Mouse (Mus musculus): ENCODE data around the gene Gm17535. TPM values are rescaled to one million over a fixed set of nuclear protein-coding genes. Genes with fewer than 3 reads are reported as not detected.

Gm17535 gene
- polyA plus RNA-seq, 1 experiment from 2014 or later = not detected

Small RNAs within 50 kb of the gene (microRNA-seq; reads per million reads assigned to microRNA genes)
- not detected for gene Mir101c

Other genes starting within 250 kb of the Gm17535 start
- gene Gm10722, start 33.7 kb upstream of the Gm17535 start, polyA plus RNA-seq (2015; fragmentation: Nextera tagmentation; extraction: Ambion mirVana) = not detected in 2 replicates
- gene Gm11168, start 31.3 kb upstream of the Gm17535 start, polyA plus RNA-seq (2015; fragmentation: Nextera tagmentation; extraction: Ambion mirVana) = not detected in 2 replicates
- not detected in 2 replicates for gene Gm10721, start 21.5 kb upstream of the Gm17535 start, polyA plus RNA-seq (2015; fragmentation: Nextera tagmentation; extraction: Ambion mirVana)
- gene Gm10720, start 18.9 kb upstream of the Gm17535 start, polyA plus RNA-seq (2015; fragmentation: Nextera tagmentation; extraction: Ambion mirVana) = not detected in 2 replicates
- 0.30 TPM in 1 of 2 replicates, not detected in the other for gene Gm10719, start 17.2 kb upstream of the Gm17535 start, polyA plus RNA-seq (2015; fragmentation: Nextera tagmentation; extraction: Ambion mirVana)
- 0.33 TPM in 1 of 2 replicates, not detected in the other for gene Gm10718, start 11.1 kb upstream of the Gm17535 start, polyA plus RNA-seq (2015; fragmentation: Nextera tagmentation; extraction: Ambion mirVana)
- gene Gm10717, start 9.2 kb upstream of the Gm17535 start, polyA plus RNA-seq (2015; fragmentation: Nextera tagmentation; extraction: Ambion mirVana) = not detected in 2 replicates
- not detected in 2 replicates for gene Gm10715, start 2.3 kb downstream of the Gm17535 start, polyA plus RNA-seq (2015; fragmentation: Nextera tagmentation; extraction: Ambion mirVana)